Mouse (Mus musculus): ENCODE measurements at regions not wholly inside any gene's neighbourhood (a gene's known extent, or its start where the extent isn't known, plus 50 kb on each side); places are given as distances from the start of the nearest gene placed in this dataset.

DNA sequence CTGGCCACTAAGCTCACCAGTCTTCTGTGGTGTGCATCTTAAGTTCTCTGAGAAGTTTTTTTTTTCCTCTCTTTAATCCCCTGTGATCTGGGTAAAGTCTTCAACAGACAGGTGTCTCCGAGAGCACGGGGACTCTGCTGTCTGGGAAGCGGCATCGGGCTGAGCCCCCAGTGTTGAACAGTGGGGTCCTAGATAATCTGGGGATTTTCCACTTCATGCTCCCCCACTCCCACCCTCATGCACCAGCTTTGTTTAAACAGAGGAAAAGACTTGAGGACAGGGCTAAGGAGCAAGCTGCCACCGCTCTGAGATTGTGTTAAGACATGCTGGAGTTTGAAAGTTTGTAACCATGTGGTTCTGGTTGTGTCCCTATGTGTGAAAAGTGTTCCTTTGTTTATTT, 538.4 kb downstream of the Ccdc171 start:
- no peak for TF ChIP-seq CTCF (IDR thresholded peaks at IDR 0.05; ENCODE audit: insufficient read depth, low read length)
- TF ChIP-seq POLR2A (IDR thresholded peaks at IDR 0.05; ENCODE audit: borderline replicate concordance, extremely low read depth, low read depth, low read length) = no peak
- WGBS = 72% methylated on average over 5 of the region's 5 CpGs
- no peak for DNase-seq
- H3K4me3 ChIP-seq (replicated peaks; ENCODE audit: extremely low read depth, low read depth, low read length) = no peak overlapping the region
- no peaks in the 10 kb centered on the region for H3K4me1 ChIP-seq (ENCODE audit: control insufficient read depth, insufficient read depth, low read length)

DNA sequence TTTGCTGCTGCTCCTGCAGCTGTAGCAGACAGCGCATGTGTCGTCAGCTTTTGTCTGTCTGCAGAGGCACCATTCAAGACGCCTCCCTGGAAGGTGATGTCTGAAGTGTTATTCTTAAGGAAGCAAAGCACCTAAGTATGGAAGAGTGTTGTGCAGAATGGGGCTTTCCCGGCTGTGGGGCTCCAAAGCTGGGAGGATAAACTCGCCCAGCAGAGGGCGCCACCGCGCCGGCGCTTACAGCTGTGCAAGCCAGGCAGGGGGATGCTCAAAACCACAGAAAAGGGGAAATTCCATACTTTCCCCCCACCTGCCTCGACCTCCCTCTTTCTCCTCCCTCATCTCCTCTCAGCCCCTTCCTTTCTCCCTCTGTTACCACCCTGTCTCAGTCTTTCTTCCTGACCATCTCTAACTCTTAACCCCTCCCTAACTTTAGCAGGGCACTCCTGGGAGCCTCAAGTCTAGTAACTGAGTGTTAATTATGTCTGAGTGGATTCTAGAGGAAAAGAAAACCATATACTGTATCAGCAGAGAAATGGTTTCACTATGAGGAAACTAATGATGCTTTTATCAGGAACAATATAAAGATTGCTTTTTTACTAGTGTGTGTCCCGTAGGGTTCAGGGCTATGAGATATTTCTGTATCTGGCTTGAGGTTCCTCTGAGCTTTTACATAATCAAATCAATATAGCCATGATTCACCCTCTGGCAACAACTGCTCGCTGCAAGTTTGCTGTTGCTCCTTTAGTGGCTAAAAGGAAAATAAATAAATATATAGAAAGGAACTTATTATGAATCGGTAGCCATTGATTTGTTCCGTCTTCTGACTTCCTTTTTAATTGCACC, 539.5 kb downstream of the Ccdc171 start:
- no peaks in the 10 kb centered on the region for H3K4me1 ChIP-seq (ENCODE audit: control insufficient read depth, insufficient read depth, low read length)
- H3K4me3 ChIP-seq (replicated peaks; ENCODE audit: extremely low read depth, low read depth, low read length) = no peak overlapping the region
- TF ChIP-seq POLR2A (IDR thresholded peaks at IDR 0.05; ENCODE audit: borderline replicate concordance, extremely low read depth, low read depth, low read length) = no peak
- peak; percentile 40 for TF ChIP-seq CTCF (IDR thresholded peaks at IDR 0.05; ENCODE audit: insufficient read depth, low read length)
- WGBS = 16% methylated on average over 15 of the region's 15 CpGs
- peak; percentile 54 for DNase-seq

- DNase-seq = no peak
- TF ChIP-seq POLR2A (IDR thresholded peaks at IDR 0.05; ENCODE audit: borderline replicate concordance, extremely low read depth, low read depth, low read length) (no peak), CTCF (IDR thresholded peaks at IDR 0.05; ENCODE audit: insufficient read depth, low read length) (no peak)
- WGBS = 36% methylated on average over 12 of the region's 12 CpGs
- H3K4me1 ChIP-seq (ENCODE audit: control insufficient read depth, insufficient read depth, low read length) = no peaks in the 10 kb centered on the region
- H3K4me3 ChIP-seq (replicated peaks; ENCODE audit: extremely low read depth, low read depth, low read length) = no peak overlapping the region
Observed at GRCm38 (mm10) chr4:84065457-84066124, 540.2 kb downstream of the Ccdc171 start.

DNA sequence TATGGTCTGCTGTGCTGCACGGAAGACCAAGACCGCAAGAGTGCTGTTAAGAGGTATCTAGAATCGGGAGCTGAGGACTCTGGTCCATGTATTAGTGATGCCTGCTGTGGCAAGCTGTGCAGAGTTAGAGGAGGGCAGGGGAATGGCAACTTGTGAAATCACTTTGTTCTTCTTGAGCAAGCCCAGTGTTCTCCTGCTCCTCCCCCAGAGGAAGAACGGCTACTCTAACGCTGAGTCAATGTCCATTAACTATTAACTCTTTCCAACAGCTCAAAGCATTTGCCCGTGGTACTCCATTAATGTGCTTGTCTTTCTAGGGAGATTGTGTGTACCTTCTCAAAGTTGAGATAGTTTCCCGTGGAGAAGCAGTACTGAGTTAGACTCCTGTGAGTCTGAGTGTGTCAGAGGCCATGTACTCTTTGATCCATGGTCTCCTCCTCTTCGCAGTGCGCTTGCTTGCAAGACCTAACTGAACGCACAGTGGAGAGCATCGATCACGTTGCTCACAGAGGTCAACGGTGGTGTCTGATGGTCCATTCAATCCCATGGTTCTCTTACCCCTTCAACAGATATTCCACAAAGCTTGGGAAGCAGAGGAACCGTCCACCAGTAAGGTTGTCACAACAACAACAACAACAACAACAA, 542.7 kb downstream of the Ccdc171 start:
- H3K4me3 ChIP-seq (replicated peaks; ENCODE audit: extremely low read depth, low read depth, low read length) = no peak overlapping the region
- H3K4me1 ChIP-seq (ENCODE audit: control insufficient read depth, insufficient read depth, low read length) = no peaks in the 10 kb centered on the region
- DNase-seq = no peak
- TF ChIP-seq POLR2A (IDR thresholded peaks at IDR 0.05; ENCODE audit: borderline replicate concordance, extremely low read depth, low read depth, low read length) (no peak), CTCF (IDR thresholded peaks at IDR 0.05; ENCODE audit: insufficient read depth, low read length) (no peak)
- 74% methylated on average over 14 of the region's 14 CpGs for WGBS

DNA sequence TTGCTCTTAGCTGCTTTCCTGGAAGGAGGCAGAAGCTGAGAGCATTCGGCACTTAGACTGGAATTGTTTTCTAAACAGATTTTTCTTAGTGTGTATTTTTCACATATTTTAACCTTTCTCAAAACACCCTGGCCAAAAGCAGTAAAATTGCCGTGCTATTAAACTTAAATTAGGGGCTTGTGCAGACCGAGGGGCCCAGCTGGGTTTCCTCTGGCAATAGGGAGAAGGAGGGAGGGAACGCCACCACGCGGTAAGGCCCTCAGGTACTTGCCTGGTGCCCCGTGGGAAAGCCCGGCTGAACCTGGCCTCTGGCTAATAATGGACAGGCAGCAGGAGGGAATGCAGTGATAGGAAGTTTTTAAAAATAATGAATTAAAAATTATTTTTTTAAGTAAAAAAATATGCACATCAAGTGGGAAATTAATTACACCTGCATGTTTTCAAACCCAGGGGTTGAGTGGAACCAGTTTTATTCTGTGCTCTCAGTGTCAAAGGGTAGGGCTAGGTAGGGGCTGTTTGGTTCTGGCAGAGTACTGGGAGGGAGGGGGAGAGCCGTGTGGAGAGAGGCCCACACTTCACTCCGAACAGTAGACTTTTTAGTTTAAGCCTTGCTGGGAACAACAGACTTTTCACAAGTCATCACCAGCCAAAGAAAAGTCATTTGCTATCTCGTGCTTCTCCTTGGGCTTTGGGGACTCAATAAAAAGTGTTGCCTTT, 543.8 kb downstream of the Ccdc171 start:
- no peak for DNase-seq
- WGBS = 67% methylated on average over 11 of the region's 11 CpGs
- Histone ChIP-seq H3K4me3 (replicated peaks; ENCODE audit: extremely low read depth, low read depth, low read length) (no peak overlapping the region), H3K4me1 (ENCODE audit: control insufficient read depth, insufficient read depth, low read length) (no peaks in the 10 kb centered on the region)
- TF ChIP-seq CTCF (IDR thresholded peaks at IDR 0.05; ENCODE audit: insufficient read depth, low read length) = no peak
- no peak for TF ChIP-seq POLR2A (IDR thresholded peaks at IDR 0.05; ENCODE audit: borderline replicate concordance, extremely low read depth, low read depth, low read length)

GRCm38 (mm10) chr4:84069681-84070080, 544.3 kb downstream of the Ccdc171 start:
- 84% methylated on average over 13 of the region's 13 CpGs for WGBS
- no peak for DNase-seq
- Histone ChIP-seq H3K4me3 (replicated peaks; ENCODE audit: extremely low read depth, low read depth, low read length) (no peak overlapping the region), H3K4me1 (ENCODE audit: control insufficient read depth, insufficient read depth, low read length) (no peaks in the 10 kb centered on the region)
- TF ChIP-seq POLR2A (IDR thresholded peaks at IDR 0.05; ENCODE audit: borderline replicate concordance, extremely low read depth, low read depth, low read length) (no peak), CTCF (IDR thresholded peaks at IDR 0.05; ENCODE audit: insufficient read depth, low read length) (no peak)

DNA sequence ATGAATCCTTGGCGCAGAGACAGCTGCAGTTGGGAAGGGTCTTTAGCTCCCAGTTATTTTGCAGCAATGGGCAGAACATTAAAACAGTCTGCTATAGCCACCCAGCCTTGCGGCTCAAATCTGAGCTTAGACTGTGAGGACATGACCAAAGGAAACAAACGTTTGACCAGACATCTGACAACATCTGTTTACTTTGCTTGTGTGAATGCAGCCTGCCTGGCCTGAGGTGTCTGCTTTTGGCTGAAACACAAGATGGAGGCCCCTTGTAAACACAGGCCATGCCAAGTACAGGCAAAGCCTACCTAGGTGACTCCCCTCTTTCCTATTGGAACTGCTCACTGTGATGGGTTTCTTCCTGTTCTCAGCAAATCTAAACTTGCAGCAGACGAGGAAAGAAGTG, 544.7 kb downstream of the Ccdc171 start:
- no peak for DNase-seq
- Histone ChIP-seq H3K4me1 (ENCODE audit: control insufficient read depth, insufficient read depth, low read length) (no peaks in the 10 kb centered on the region), H3K4me3 (replicated peaks; ENCODE audit: extremely low read depth, low read depth, low read length) (no peak overlapping the region)
- WGBS = 59% methylated on average over 4 of the region's 4 CpGs
- no peak for TF ChIP-seq CTCF (IDR thresholded peaks at IDR 0.05; ENCODE audit: insufficient read depth, low read length)
- TF ChIP-seq POLR2A (IDR thresholded peaks at IDR 0.05; ENCODE audit: borderline replicate concordance, extremely low read depth, low read depth, low read length) = no peak

DNA sequence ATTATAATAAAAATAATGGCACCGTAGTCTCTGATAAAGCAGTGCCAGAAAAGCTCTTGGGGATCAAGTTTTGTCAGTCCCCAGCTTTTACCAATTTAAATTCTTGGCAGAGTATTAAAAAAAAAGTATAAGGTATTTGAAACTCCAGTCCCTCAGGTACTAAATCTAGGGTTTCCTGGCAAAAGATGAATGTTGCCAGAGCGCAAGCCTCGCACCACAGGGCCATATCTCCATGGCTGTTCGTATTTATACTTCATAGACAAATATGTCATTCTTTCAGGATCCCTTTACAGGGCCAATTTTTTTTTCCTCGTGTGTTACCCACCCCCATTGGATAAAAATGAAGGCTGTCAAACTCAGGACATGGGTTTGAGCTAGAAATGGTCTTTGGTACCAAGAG, 546.8 kb downstream of the Ccdc171 start:
- TF ChIP-seq POLR2A (IDR thresholded peaks at IDR 0.05; ENCODE audit: borderline replicate concordance, extremely low read depth, low read depth, low read length) (no peak), CTCF (IDR thresholded peaks at IDR 0.05; ENCODE audit: insufficient read depth, low read length) (no peak)
- WGBS = 77% methylated on average over 5 of the region's 5 CpGs

DNA sequence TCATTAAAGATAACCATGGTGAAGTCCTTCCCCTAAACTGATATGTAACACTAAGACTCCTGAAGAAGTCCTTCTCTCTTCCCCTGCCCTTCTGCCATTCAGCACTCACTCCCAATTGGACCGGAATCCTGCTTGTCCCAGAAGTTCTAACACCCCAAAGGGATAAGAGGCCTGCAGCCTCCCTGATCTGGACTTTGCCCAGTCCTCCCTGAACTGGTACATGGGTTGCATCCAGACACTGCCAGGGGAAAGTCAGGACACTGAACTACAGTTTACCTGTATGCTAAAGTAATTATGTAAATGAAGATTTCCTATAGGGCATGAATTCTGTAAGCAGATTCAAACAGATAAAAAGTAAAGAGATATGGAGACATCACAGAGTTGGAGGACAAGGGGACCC, 551.2 kb downstream of the Ccdc171 start:
- DNase-seq = no peak
- no peak for TF ChIP-seq CTCF (IDR thresholded peaks at IDR 0.05; ENCODE audit: insufficient read depth, low read length)
- TF ChIP-seq POLR2A (IDR thresholded peaks at IDR 0.05; ENCODE audit: borderline replicate concordance, extremely low read depth, low read depth, low read length) = no peak
- Histone ChIP-seq H3K4me1 (ENCODE audit: control insufficient read depth, insufficient read depth, low read length) (no peaks in the 10 kb centered on the region), H3K4me3 (replicated peaks; ENCODE audit: extremely low read depth, low read depth, low read length) (no peak overlapping the region)
- 84% methylated on average over 1 of the region's 1 CpGs for WGBS

More for the DNA sequence above, 546.8 kb downstream of the Ccdc171 start:
- Histone ChIP-seq H3K4me1 (ENCODE audit: control insufficient read depth, insufficient read depth, low read length) (no peaks in the 10 kb centered on the region), H3K4me3 (replicated peaks; ENCODE audit: extremely low read depth, low read depth, low read length) (no peak overlapping the region)
- no peak for DNase-seq
